Mouse (Mus musculus): ENCODE data around the gene Ptgs2. TPM values are rescaled to one million over a fixed set of nuclear protein-coding genes. Genes with fewer than 3 reads are reported as not detected.

Gene Ptgs2
- total and polyA plus RNA-seq, 3 experiments = not detected

GRCm38 (mm10) chr1:150147272-150147671 is 47.4 kb downstream of the Ptgs2 start:
- Histone ChIP-seq H3K9me3 (replicated peaks; ENCODE audit: insufficient read depth, low read length) (no peaks in the 10 kb centered on the region), H3K27me3 (ENCODE audit: control insufficient read depth in 1 of 2, insufficient read depth in 2 of 2, low read length in 2 of 2) (no peaks in the 10 kb centered on the region), H3K27ac (ENCODE audit: control insufficient read depth, low read depth, low read length) (no peak overlapping the region), H3K4me1 (ENCODE audit: control insufficient read depth in 1 of 2, insufficient read depth in 2 of 2, low read length in 2 of 2) (no peaks in the 10 kb centered on the region), H3K36me3 (ENCODE audit: control insufficient read depth in 1 of 2, insufficient read depth in 2 of 2, low read length in 2 of 2) (no peaks in the 10 kb centered on the region), H3K4me3 (ENCODE audit: control insufficient read depth in 1 of 2, insufficient read depth in 1 of 2, low read depth in 2 of 2, low read length in 2 of 2) (no peak overlapping the region), H3K79me2 (ENCODE audit: control insufficient read depth, insufficient read depth, low read length, poor library complexity) (no peaks in the 10 kb centered on the region), H3K9ac (ENCODE audit: control insufficient read depth, low read depth, low read length, poor library complexity, severe bottlenecking) (no peak overlapping the region)
- DNase-seq (ENCODE audit: low read depth, low spot score) = no peak
- TF ChIP-seq MYB (IDR thresholded peaks at IDR 0.05; ENCODE audit: low read depth, low read length) = no peak

- no peak overlapping the region for H3K4me3 ChIP-seq (ENCODE audit: control insufficient read depth in 1 of 2, insufficient read depth in 1 of 2, low read depth in 2 of 2, low read length in 2 of 2)
- no peaks in the 10 kb centered on the region for H3K4me1 ChIP-seq (ENCODE audit: control insufficient read depth in 1 of 2, insufficient read depth in 2 of 2, low read length in 2 of 2)
- no peaks in the 10 kb centered on the region for H3K9me3 ChIP-seq (replicated peaks; ENCODE audit: insufficient read depth, low read length)
- no peaks in the 10 kb centered on the region for H3K36me3 ChIP-seq (ENCODE audit: control insufficient read depth in 1 of 2, insufficient read depth in 2 of 2, low read length in 2 of 2)
- no peaks in the 10 kb centered on the region for H3K27me3 ChIP-seq (ENCODE audit: control insufficient read depth in 1 of 2, insufficient read depth in 2 of 2, low read length in 2 of 2)
- no peaks in the 10 kb centered on the region for H3K79me2 ChIP-seq (ENCODE audit: control insufficient read depth, insufficient read depth, low read length, poor library complexity)
- no peak for DNase-seq (ENCODE audit: low read depth, low spot score)
- no peak overlapping the region for H3K27ac ChIP-seq (ENCODE audit: control insufficient read depth, low read depth, low read length)
- no peak overlapping the region for H3K9ac ChIP-seq (ENCODE audit: control insufficient read depth, low read depth, low read length, poor library complexity, severe bottlenecking)
- TF ChIP-seq RAD21 (IDR thresholded peaks at IDR 0.05; ENCODE audit: low read depth, low read length) (no peak), NRF1 (IDR thresholded peaks at IDR 0.05; ENCODE audit: insufficient read depth, low read depth, low read length, poor library complexity, severe bottlenecking) (no peak), MYC (IDR thresholded peaks at IDR 0.05; ENCODE audit: low read depth, low read length) (no peak), POLR2AphosphoS2 (IDR thresholded peaks at IDR 0.05; ENCODE audit: low read length) (no peak), ZMIZ1 (IDR thresholded peaks at IDR 0.05; ENCODE audit: low read depth, low read length) (no peak), TCF12 (IDR thresholded peaks at IDR 0.05; ENCODE audit: low read depth, low read length) (no peak), CHD2 (IDR thresholded peaks at IDR 0.05; ENCODE audit: low read length) (no peak), MAFK (IDR thresholded peaks at IDR 0.05; ENCODE audit: borderline replicate concordance, low read depth, low read length) (no peak), USF2 (IDR thresholded peaks at IDR 0.05; ENCODE audit: borderline replicate concordance in 1 of 2, insufficient read depth in 1 of 2, low read depth in 1 of 2, low read length in 2 of 2) (no peak), CHD1 (IDR thresholded peaks at IDR 0.05; ENCODE audit: low read depth, low read length) (no peak), KAT2A (conservative IDR thresholded peaks at IDR 0.05; ENCODE audit: low read depth, low read length) (no peak), BHLHE40 (IDR thresholded peaks at IDR 0.05; ENCODE audit: borderline replicate concordance, low read depth, low read length) (no peak), POLR2AphosphoS5 (IDR thresholded peaks at IDR 0.05; ENCODE audit: borderline replicate concordance, low read depth, low read length) (no peak), RCOR1 (IDR thresholded peaks at IDR 0.05; ENCODE audit: low read depth, low read length) (no peak), ZNF384 (IDR thresholded peaks at IDR 0.05; ENCODE audit: low read depth, low read length) (no peak), E2F4 (IDR thresholded peaks at IDR 0.05; ENCODE audit: borderline replicate concordance, low read depth, low read length) (no peak), JUND (IDR thresholded peaks at IDR 0.05; ENCODE audit: low read depth, low read length) (no peak), TAL1 (IDR thresholded peaks at IDR 0.05; ENCODE audit: low read length) (no peak), TBP (IDR thresholded peaks at IDR 0.05; ENCODE audit: low read depth, low read length) (no peak)
Measured at GRCm38 (mm10) chr1:150151411-150151810, 51.6 kb downstream of the Ptgs2 start.

Other genes starting within 250 kb of the Ptgs2 start
- 6.4 and 8.6 TPM in 2 replicates for gene Pla2g4a, start 138.7 kb upstream of the Ptgs2 start, total RNA-seq (2012; rRNA removed)
- 10 to 100 TPM in 1 of 2 experiments, not detected in 1; 14.4 TPM for gene Pla2g4a, start 138.7 kb upstream of the Ptgs2 start, polyA plus RNA-seq (2012; ENCODE audit: insufficient read depth in 1 of 2, insufficient read length in 2 of 2, low read depth in 1 of 2, low replicate concordance in 2 of 2, missing spikeins in 1 of 2)
- not detected in 2 replicates for gene Pdc, start 219.4 kb downstream of the Ptgs2 start, total RNA-seq (2012; rRNA removed)
- gene Pdc, start 219.4 kb downstream of the Ptgs2 start, polyA plus RNA-seq (2012; ENCODE audit: insufficient read depth in 1 of 2, insufficient read length in 2 of 2, low read depth in 1 of 2, low replicate concordance in 2 of 2, missing spikeins in 1 of 2) = not detected

Measured in MEL (cell line).